Mouse (Mus musculus): ENCODE measurements around the gene Nkx1-2. TPM values are rescaled to one million over a fixed set of nuclear protein-coding genes. Genes with fewer than 3 reads are reported as not detected.

Gene Nkx1-2
- polyA plus RNA-seq, 1 experiment from 2014 or later = not detected

Other genes with a start within 250 kb of the Nkx1-2 start
- 356 and 377 TPM in 2 replicates for gene Oat, start 23.2 kb downstream of the Nkx1-2 start, polyA plus RNA-seq (2015; fragmentation: Nextera tagmentation; extraction: Ambion mirVana)
- gene Lhpp, start 11.0 kb upstream of the Nkx1-2 start, polyA plus RNA-seq (2015; fragmentation: Nextera tagmentation; extraction: Ambion mirVana) = 12.7 and 13.5 TPM in 2 replicates
- 15.1 and 17.4 TPM in 2 replicates for gene Fam53b, start 214.2 kb upstream of the Nkx1-2 start, polyA plus RNA-seq (2015; fragmentation: Nextera tagmentation; extraction: Ambion mirVana)